30 mouse cellular contexts compared by ENCODE assay signal in the genomic region with DNA sequence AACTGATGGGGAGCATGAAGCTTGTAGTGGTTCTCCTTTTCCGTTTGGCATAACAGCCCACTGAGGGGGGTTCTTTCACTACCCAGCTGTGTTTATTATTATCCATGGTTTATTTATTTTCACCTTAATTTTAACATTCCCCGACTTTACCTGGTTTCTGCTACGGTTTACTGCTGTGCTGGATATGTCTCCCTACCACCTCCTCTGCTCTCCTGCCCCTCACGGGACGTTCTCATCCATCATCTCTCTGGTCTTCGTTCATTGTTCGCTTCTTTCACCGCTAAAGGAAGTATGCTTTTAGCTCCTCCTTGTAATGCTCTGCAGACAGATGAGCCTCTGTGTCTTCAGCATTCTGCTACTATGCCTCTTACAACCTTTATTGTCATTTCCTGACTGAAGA. TPM values are rescaled to one million over a fixed set of nuclear protein-coding genes. Genes with fewer than 3 reads are reported as not detected.
DNase-seq lines count a peak whose midpoint lies in the region; ATAC-seq and TF ChIP-seq lines count a peak whose summit lies in the region.
"Had no signal": no experiment of that assay in that cellular context is flagged by ENCODE, and none has a peak within 500 bp of the region (broad histone marks: within the 10 kb centered on the region; RNA-seq: fewer than 3 reads in every experiment).

No protein-coding gene starts in this region.

- ATAC-seq in hindbrain, embryonic 12.5 days (ENCODE audit: low FRiP score), result no peak
- ATAC-seq in liver, embryonic 14.5 days (ENCODE audit: insufficient read depth), result no peak
- no peak for ATAC-seq in liver, postnatal 0 days
- ATAC-seq in heart, embryonic 12.5 days (ENCODE audit: insufficient number of reproducible peaks, low FRiP score), result no peak
- ATAC-seq: forebrain, embryonic 15.5 days; Patski had no signal

- H3K4me2 ChIP-seq in hindbrain, embryonic 12.5 days (replicated peaks), result no peak overlapping the region
- H3K4me2 ChIP-seq in CH12.LX (ENCODE audit: insufficient read depth, low read depth, poor library complexity, severe bottlenecking), result peak overlapping the region; percentile 61
- peak overlapping the region; percentile 45 for H3K4me2 ChIP-seq in liver, embryonic 14.5 days (ENCODE audit: low read depth)
- H3K4me2 ChIP-seq in liver, postnatal 0 days (ENCODE audit: low read depth, low read length), result peak overlapping the region; percentile 55
- no peak overlapping the region for H3K4me2 ChIP-seq in heart, embryonic 12.5 days
- H3K4me2 ChIP-seq: embryonic facial prominence, embryonic 13.5 days; forebrain, embryonic 12.5 days; forebrain, embryonic 15.5 days; heart, embryonic 15.5 days; hindbrain, embryonic 15.5 days had no signal

- in situ Hi-C loops in CH12.LX (cut with MboI; ENCODE audit: low pct_ligation_motif_present, low pct_unique_long_range_greater_than_20kb, low sequenced_read_pairs), result loop anchor here (10.0 to 25.0 kb wide), 2 partner anchors 95 to 442 kb away; a partner anchor contains a TSS

- no peak overlapping the region for H3K4me3 ChIP-seq in hindbrain, embryonic 10.5 days
- no peak overlapping the region for H3K4me3 ChIP-seq in hindbrain, embryonic 12.5 days
- peak overlapping the region; percentile 4 to 41 (median 19) for H3K4me3 ChIP-seq in CH12.LX (replicated peaks in 1 of 3; ENCODE audit: low read depth in 2 of 3, low read length in 2 of 3, poor library complexity in 1 of 3)
- no peak overlapping the region; a peak in 1 of 4 replicates for H3K4me3 ChIP-seq in liver, embryonic 14.5 days (ENCODE audit: insufficient read depth in 1 of 2, low read depth in 2 of 2, low read length in 2 of 2)
- H3K4me3 ChIP-seq in liver, postnatal 0 days (ENCODE audit: low read depth, low read length), result no peak overlapping the region
- H3K4me3 ChIP-seq in heart, embryonic 12.5 days, result no peak overlapping the region
- H3K4me3 ChIP-seq: embryonic facial prominence, embryonic 10.5 days; embryonic facial prominence, embryonic 13.5 days; forebrain, embryonic 12.5 days; forebrain, embryonic 15.5 days; heart, embryonic 10.5 days; heart, embryonic 15.5 days; hindbrain, embryonic 15.5 days had no signal

- no peak for DNase-seq in hindbrain, embryonic 10.5 days (ENCODE audit: low spot score)
- peak; percentile 39 for DNase-seq in CH12.LX (ENCODE audit: extremely low read depth)
- no peak for DNase-seq in liver, embryonic 14.5 days (ENCODE audit: low read depth in 3 of 3, low spot score in 3 of 3)
- DNase-seq in liver, postnatal 0 days, result no peak
- no peak for DNase-seq in spleen, postnatal 14 days (ENCODE audit: low spot score in 2 of 2)
- DNase-seq in neural tube, embryonic 10.5 days (ENCODE audit: extremely low spot score, low spot score), result no peak
- DNase-seq: cerebellum, adult 18-20 months; cerebellum, adult 9-10 months; cerebellum, postnatal 14 days; gastrocnemius, postnatal 25 days; heart, adult 18-20 months; heart, postnatal 36 days had no signal

- no peak overlapping the region for H3K9ac ChIP-seq in hindbrain, embryonic 12.5 days
- H3K9ac ChIP-seq in CH12.LX (ENCODE audit: insufficient read depth, low read depth), result peak overlapping the region; percentile 4
- H3K9ac ChIP-seq in liver, embryonic 14.5 days (replicated peaks), result no peak overlapping the region; the same call in 1 of the 2 replicates
- H3K9ac ChIP-seq in liver, postnatal 0 days (replicated peaks), result no peak overlapping the region
- no peak overlapping the region for H3K9ac ChIP-seq in heart, embryonic 12.5 days
- H3K9ac ChIP-seq: embryonic facial prominence, embryonic 13.5 days; forebrain, embryonic 12.5 days; forebrain, embryonic 15.5 days; heart, embryonic 15.5 days; hindbrain, embryonic 15.5 days had no signal

- no peaks in the 10 kb centered on the region for H3K36me3 ChIP-seq in hindbrain, embryonic 10.5 days
- no peaks in the 10 kb centered on the region for H3K36me3 ChIP-seq in hindbrain, embryonic 12.5 days
- H3K36me3 ChIP-seq in CH12.LX (replicated peaks in 1 of 2; ENCODE audit: control insufficient read depth in 1 of 2, insufficient read depth in 1 of 2, low read length in 1 of 2), result no peaks in the 10 kb centered on the region
- no peaks in the 10 kb centered on the region for H3K36me3 ChIP-seq in liver, embryonic 14.5 days (replicated peaks; ENCODE audit: control insufficient read depth, insufficient read depth, low read depth)
- no peaks in the 10 kb centered on the region for H3K36me3 ChIP-seq in liver, postnatal 0 days (replicated peaks; ENCODE audit: insufficient read depth, low read length)
- H3K36me3 ChIP-seq in heart, embryonic 12.5 days, result no peaks in the 10 kb centered on the region
- H3K36me3 ChIP-seq: embryonic facial prominence, embryonic 10.5 days; embryonic facial prominence, embryonic 13.5 days; forebrain, embryonic 12.5 days; forebrain, embryonic 15.5 days; G1E; heart, embryonic 10.5 days; heart, embryonic 15.5 days; hindbrain, embryonic 15.5 days had no signal

- dilution Hi-C loops in CH12.LX (cut with MboI; ENCODE audit: extremely low pct_ligation_motif_present, extremely low pct_unique_long_range_greater_than_20kb, low sequenced_read_pairs), result no loop called here

- WGBS in hindbrain, embryonic 10.5 days, result 83% methylated on average over 8 of the region's 8 CpGs
- WGBS in hindbrain, embryonic 12.5 days, result 85% methylated on average over 8 of the region's 8 CpGs
- 61% methylated on average over 8 of the region's 8 CpGs for WGBS in liver, embryonic 14.5 days (ENCODE audit: insufficient replicate concordance)
- 70% methylated on average over 8 of the region's 8 CpGs for WGBS in liver, postnatal 0 days (ENCODE audit: insufficient replicate concordance)
- WGBS in heart, embryonic 12.5 days, result 62% methylated on average over 8 of the region's 8 CpGs

- H3K9me3 ChIP-seq in hindbrain, embryonic 10.5 days, result no peaks in the 10 kb centered on the region
- no peaks in the 10 kb centered on the region for H3K9me3 ChIP-seq in hindbrain, embryonic 12.5 days (replicated peaks)
- H3K9me3 ChIP-seq in CH12.LX (replicated peaks; ENCODE audit: low read length), result no peaks in the 10 kb centered on the region
- H3K9me3 ChIP-seq in liver, embryonic 14.5 days (ENCODE audit: control insufficient read depth, low read length), result no peaks in the 10 kb centered on the region
- no peaks in the 10 kb centered on the region for H3K9me3 ChIP-seq in liver, postnatal 0 days (ENCODE audit: low read length)
- H3K9me3 ChIP-seq in heart, embryonic 12.5 days (replicated peaks), result no peaks in the 10 kb centered on the region
- H3K9me3 ChIP-seq: embryonic facial prominence, embryonic 10.5 days; embryonic facial prominence, embryonic 13.5 days; forebrain, embryonic 12.5 days; forebrain, embryonic 15.5 days; G1E; heart, embryonic 10.5 days; heart, embryonic 15.5 days; hindbrain, embryonic 15.5 days had no signal

- no peak for TF ChIP-seq CTCF in CH12.LX (conservative IDR thresholded peaks at IDR 0.05 in 1 of 2, IDR thresholded peaks at IDR 0.05 in 1 of 2; ENCODE audit: low read depth in 2 of 2, low read length in 2 of 2)
- no peak for TF ChIP-seq CTCF in liver, embryonic 14.5 days (IDR thresholded peaks at IDR 0.05; ENCODE audit: low read depth)
- TF ChIP-seq CTCF in liver, postnatal 0 days (IDR thresholded peaks at IDR 0.05; ENCODE audit: low read depth), result no peak

- no peak for TF ChIP-seq POLR2A in CH12.LX (IDR thresholded peaks at IDR 0.05; ENCODE audit: low read depth, low read length)

- H3K27ac ChIP-seq in hindbrain, embryonic 10.5 days, result 0 out of 2 replicates have a peak overlapping the region, but pooled peaks have one; percentile 2
- no peak overlapping the region for H3K27ac ChIP-seq in hindbrain, embryonic 12.5 days
- peak overlapping the region; percentile 71 for H3K27ac ChIP-seq in CH12.LX (ENCODE audit: insufficient read depth, low read depth)
- peak overlapping the region; percentile 7 for H3K27ac ChIP-seq in liver, embryonic 14.5 days
- no peak overlapping the region; the same call in 1 of the 2 replicates for H3K27ac ChIP-seq in liver, postnatal 0 days (ENCODE audit: low read depth)
- H3K27ac ChIP-seq in heart, embryonic 12.5 days (ENCODE audit: poor library complexity, severe bottlenecking), result no peak overlapping the region
- H3K27ac ChIP-seq: embryonic facial prominence, embryonic 10.5 days; embryonic facial prominence, embryonic 13.5 days; forebrain, embryonic 12.5 days; forebrain, embryonic 15.5 days; heart, embryonic 15.5 days; hindbrain, embryonic 15.5 days had no signal

- no peaks in the 10 kb centered on the region for H3K27me3 ChIP-seq in hindbrain, embryonic 10.5 days (ENCODE audit: insufficient read depth, poor library complexity, severe bottlenecking)
- H3K27me3 ChIP-seq in hindbrain, embryonic 12.5 days, result no peaks in the 10 kb centered on the region
- H3K27me3 ChIP-seq in CH12.LX (replicated peaks), result no peaks in the 10 kb centered on the region
- H3K27me3 ChIP-seq in liver, embryonic 14.5 days (ENCODE audit: control insufficient read depth, insufficient read depth, low read length), result no peaks in the 10 kb centered on the region
- no peaks in the 10 kb centered on the region for H3K27me3 ChIP-seq in liver, postnatal 0 days (ENCODE audit: insufficient read depth, low read length)
- no peaks in the 10 kb centered on the region for H3K27me3 ChIP-seq in heart, embryonic 12.5 days (replicated peaks)
- H3K27me3 ChIP-seq: embryonic facial prominence, embryonic 13.5 days; forebrain, embryonic 12.5 days; forebrain, embryonic 15.5 days; heart, embryonic 15.5 days; hindbrain, embryonic 15.5 days; Patski had no signal

- TF ChIP-seq EP300 in CH12.LX (IDR thresholded peaks at IDR 0.05; ENCODE audit: low read length), result no peak
- no peak for TF ChIP-seq EP300 in liver, embryonic 14.5 days (IDR thresholded peaks at IDR 0.05; ENCODE audit: low read depth)
- no peak for TF ChIP-seq EP300 in liver, postnatal 0 days (IDR thresholded peaks at IDR 0.05; ENCODE audit: low read depth)

- no peaks in the 10 kb centered on the region for H3K79me2 ChIP-seq in CH12.LX (replicated peaks; ENCODE audit: control insufficient read depth, extremely low read depth, insufficient read depth, poor library complexity, severe bottlenecking)

- H3K4me1 ChIP-seq in hindbrain, embryonic 10.5 days (replicated peaks), result peaks cover 10% of the 10 kb centered on the region; the same call in 1 of the 2 replicates
- H3K4me1 ChIP-seq in hindbrain, embryonic 12.5 days, result no peaks in the 10 kb centered on the region
- peaks cover 5 to 72% of the 10 kb centered on the region in 2 experiments for H3K4me1 ChIP-seq in CH12.LX (ENCODE audit: control insufficient read depth in 1 of 2, insufficient read depth in 2 of 2)
- peaks cover 31 to 33% of the 10 kb centered on the region in 2 experiments for H3K4me1 ChIP-seq in liver, embryonic 14.5 days (replicated peaks; ENCODE audit: control insufficient read depth in 2 of 2, insufficient read depth in 2 of 2, low read length in 1 of 2)
- H3K4me1 ChIP-seq in liver, postnatal 0 days (ENCODE audit: insufficient read depth), result peaks cover 9% of the 10 kb centered on the region
- H3K4me1 ChIP-seq in heart, embryonic 12.5 days (replicated peaks), result peaks cover 17% of the 10 kb centered on the region
- H3K4me1 ChIP-seq: embryonic facial prominence, embryonic 13.5 days; forebrain, embryonic 12.5 days; forebrain, embryonic 15.5 days had no signal

- no peak for TF ChIP-seq RAD21 in CH12.LX (IDR thresholded peaks at IDR 0.05; ENCODE audit: low read depth, low read length)

RNA-seq across cellular contexts. Expression of a gene that starts 33.9 kb away (rescaled TPM):
- not detected in 2 replicates for polyA plus RNA-seq in hindbrain, embryonic 10.5 days (2016; fragmentation: Nextera tagmentation; extraction: Ambion mirVana)
- not detected in 2 replicates for polyA plus RNA-seq in hindbrain, embryonic 12.5 days (2016; fragmentation: Nextera tagmentation; extraction: Ambion mirVana)
- total RNA-seq in CH12.LX (2012; rRNA removed) (2.1 and 3.0 TPM in 2 replicates), CH12.LX (2014; rRNA removed) (5.9 and 6.5 TPM in 2 replicates)
- polyA plus RNA-seq in CH12.LX (2012; ENCODE audit: insufficient read length, low read depth), result 12.2 and 12.5 TPM in 2 replicates
- polyA plus RNA-seq in liver, embryonic 14.5 days (2012; rRNA removed), result 0.03 and 0.37 TPM in 2 replicates
- 0.51 TPM in 1 of 2 replicates, not detected in the other for polyA plus RNA-seq in liver, embryonic 14.5 days (2014; fragmentation: Nextera tagmentation; extraction: Ambion mirVana)
- polyA plus RNA-seq in liver, postnatal 0 days (2015; fragmentation: Nextera tagmentation; extraction: Ambion mirVana), result 0.51 and 0.62 TPM in 2 replicates
- not detected in 2 replicates for polyA plus RNA-seq in heart, embryonic 12.5 days (2016; fragmentation: Nextera tagmentation; extraction: Ambion mirVana)
- total RNA-seq: adrenal gland, adult 18-20 months; common myeloid progenitor, adult 5-6 weeks; G1E; gastrocnemius, adult 8-10 months; gastrocnemius, postnatal 25 days; heart, adult 18-20 months; heart, postnatal 10 days; heart, postnatal 36 days had no signal
- polyA plus RNA-seq: embryonic facial prominence, embryonic 10.5 days; embryonic facial prominence, embryonic 13.5 days; erythroblast, embryonic 14.5 days; forebrain, embryonic 12.5 days; forebrain, embryonic 15.5 days; G1E; gonadal fat pad, adult 2 months; heart, embryonic 10.5 days; heart, embryonic 15.5 days; hindbrain, embryonic 11.5 days had no signal

Comparison
In these comparisons a context has a peak if more than half of its experiments do, and no peak if none do; other contexts are left out.
1. H3K27ac ChIP-seq: peak in hindbrain, embryonic 10.5 days (single experiment), CH12.LX (single experiment) and liver, embryonic 14.5 days (single experiment); none in hindbrain, embryonic 12.5 days (single experiment), liver, postnatal 0 days (single experiment) and heart, embryonic 12.5 days (single experiment).
2. H3K4me3 ChIP-seq: peak in CH12.LX (3 of 3); none in hindbrain, embryonic 10.5 days (single experiment), hindbrain, embryonic 12.5 days (single experiment), liver, embryonic 14.5 days (0 of 2), liver, postnatal 0 days (single experiment) and heart, embryonic 12.5 days (single experiment).
3. H3K4me2 ChIP-seq: peak in CH12.LX (single experiment), liver, embryonic 14.5 days (single experiment) and liver, postnatal 0 days (single experiment); none in hindbrain, embryonic 12.5 days (single experiment) and heart, embryonic 12.5 days (single experiment).